Mouse (Mus musculus): Measurements from ENCODE around the gene Rtp3.

DNA sequence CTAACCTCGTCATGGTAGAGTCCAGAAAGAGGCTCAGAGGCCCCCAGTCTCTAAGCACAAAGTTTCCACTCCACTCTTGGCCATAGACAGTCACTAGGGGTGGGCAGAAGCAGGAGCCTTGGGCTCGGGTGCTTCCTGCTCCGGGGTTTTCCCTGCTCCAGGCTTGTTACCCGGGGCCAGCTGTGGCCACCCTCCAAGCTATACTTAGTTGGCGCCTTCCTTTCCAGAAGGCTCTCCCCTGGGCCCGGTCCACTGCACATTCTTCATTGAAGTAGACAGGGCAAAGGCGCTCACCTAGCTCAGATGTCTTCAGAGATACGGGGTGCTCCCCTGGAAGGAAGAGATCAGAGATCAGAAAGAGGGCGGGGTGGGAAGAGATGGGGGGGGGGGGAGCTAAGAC is 21.2 kb upstream of the Rtp3 start:
- TF ChIP-seq CTCF (IDR thresholded peaks at IDR 0.05; ENCODE audit: low read depth, low read length) (no peak), POLR2A (IDR thresholded peaks at IDR 0.05; ENCODE audit: extremely low read depth, insufficient read depth, low read length) (no peak)

Data from liver, adult 2 months (tissue).